Mouse (Mus musculus) erythroid progenitor cell, adult 5-6 weeks (primary cell): ENCODE data around the gene Cand2. TPM values are rescaled to one million over a fixed set of nuclear protein-coding genes. Genes with fewer than 3 reads are reported as not detected.

ENCODE experiments used
- ATAC-seq: replicated peaks from 2 replicates; pipeline ENCODE4 v1.8.0; 2016; ENCODE audit warnings: moderate number of reproducible peaks, mild to moderate bottlenecking, moderate TSS enrichment, inconsistent platforms; ENCODE audit not compliant: poor library complexity, low FRiP score, severe bottlenecking
- total RNA-seq, 2 experiments: library from RNA; stranded (forward) in 1 of 2; stranded (reverse) in 1 of 2; fragments of 150-400 nt in 1 of 2; fragments of 186-747, 209-891 nt in 1 of 2; gene quantifications; 2 replicates each; pipeline versions ENCODE4 v1.2.3 to v1.2.4; 2015 to 2017; ENCODE audit warnings: low replicate concordance in 2 of 2

The Cand2 gene
- total RNA-seq, 2 experiments from 2014 or later, result not detected

DNA sequence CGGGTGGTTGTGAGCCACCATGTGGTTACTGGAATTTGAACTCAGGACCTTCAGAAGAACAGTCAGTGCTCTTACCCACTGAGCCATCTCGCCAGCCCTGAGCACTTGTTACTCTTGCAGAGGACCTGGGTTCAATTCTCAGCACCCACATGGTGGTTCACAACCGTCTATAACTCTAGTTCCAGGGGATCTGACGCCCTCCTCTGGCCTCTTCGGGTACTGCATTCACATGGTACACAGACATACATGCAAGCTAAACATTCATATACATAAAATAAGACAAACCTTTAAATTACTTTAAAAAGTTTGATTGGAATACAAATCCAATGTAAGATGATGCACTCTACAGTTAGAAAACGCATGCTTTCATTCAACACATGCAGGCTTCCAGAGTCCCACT, 2.1 kb upstream of the Cand2 start:
- ATAC-seq, result no peak

- ATAC-seq, result no peak
Measured at GRCm38 (mm10) chr6:115772604-115773003, 1.7 kb upstream of the Cand2 start.

- no peak for ATAC-seq
Measured at GRCm38 (mm10) chr6:115773966-115774413, 348 bp upstream of the Cand2 start.

GRCm38 (mm10) chr6:115775838-115776237, 1.5 kb downstream of the Cand2 start:
- ATAC-seq, result no peak

- ATAC-seq, result no peak
Measured at GRCm38 (mm10) chr6:115776363-115776762, 2.0 kb downstream of the Cand2 start.

- no peak for ATAC-seq
Measured at GRCm38 (mm10) chr6:115782781-115783180, 8.4 kb downstream of the Cand2 start.

DNA sequence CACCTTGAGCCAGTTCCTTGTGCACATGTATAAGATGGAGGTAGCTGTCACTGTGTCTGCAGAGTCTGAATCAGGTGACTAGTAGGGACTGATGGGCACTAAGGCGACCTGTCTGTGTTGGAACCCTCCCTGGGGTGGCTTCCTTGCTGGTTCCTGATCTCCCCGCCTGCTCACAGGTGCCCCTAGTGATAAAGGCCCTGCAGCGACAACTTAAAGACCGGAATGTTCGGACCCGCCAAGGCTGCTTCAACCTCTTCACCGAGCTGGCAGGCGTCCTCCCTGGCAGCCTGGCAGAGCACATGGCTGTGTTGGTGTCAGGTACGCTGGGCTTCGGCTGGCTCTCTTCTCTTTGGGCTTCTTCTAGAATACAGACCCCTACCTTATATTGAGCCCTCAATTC, 16.7 kb downstream of the Cand2 start:
- ATAC-seq, result no peak

- 0 out of 2 replicates have a peak, but pooled peaks have one; percentile 41 for ATAC-seq
Measured at GRCm38 (mm10) chr6:115791842-115792686, 17.7 kb downstream of the Cand2 start.

DNA sequence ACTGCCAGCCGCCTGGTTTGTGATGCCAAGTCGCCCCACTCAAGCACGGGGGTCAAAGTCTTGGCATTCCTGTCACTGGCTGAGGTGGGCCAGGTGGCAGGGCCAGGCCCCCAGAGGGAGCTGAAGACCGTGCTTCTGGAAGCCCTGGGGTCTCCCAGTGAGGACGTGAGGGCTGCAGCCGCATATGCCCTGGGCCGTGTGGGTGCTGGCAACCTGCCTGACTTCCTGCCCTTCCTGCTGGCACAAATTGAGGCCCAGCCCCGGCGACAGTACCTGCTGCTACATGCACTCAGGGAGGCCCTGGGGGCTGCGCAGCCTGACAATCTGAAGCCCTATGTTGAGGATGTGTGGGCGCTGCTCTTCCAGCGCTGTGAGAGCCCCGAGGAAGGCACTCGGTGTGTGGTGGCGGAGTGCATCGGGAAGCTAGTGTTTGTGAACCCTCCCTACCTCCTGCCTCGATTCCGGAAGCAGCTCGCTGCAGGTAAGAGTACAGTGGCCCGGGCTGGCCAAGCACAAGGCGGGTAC, 18.4 kb downstream of the Cand2 start:
- no peak for ATAC-seq

DNA sequence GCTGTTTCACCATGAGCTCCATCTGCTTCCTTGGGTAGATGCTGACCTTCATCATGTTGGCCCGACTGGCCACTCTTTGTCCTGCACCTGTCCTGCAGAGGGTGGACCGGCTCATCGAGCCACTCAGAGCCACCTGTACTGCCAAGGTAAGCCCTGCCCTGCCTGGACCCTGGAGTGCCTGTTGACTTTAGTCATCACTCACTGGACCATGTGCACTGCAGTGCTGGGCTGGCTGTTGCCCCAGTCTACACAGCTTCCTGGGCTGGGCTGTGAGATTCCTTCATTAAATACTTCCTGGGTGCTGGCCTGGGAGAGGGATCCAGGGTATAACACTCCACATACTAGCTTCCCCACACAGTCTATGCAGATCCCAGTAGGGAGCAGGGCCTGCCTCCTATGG, 27.5 kb downstream of the Cand2 start:
- ATAC-seq, result no peak

- no peak for ATAC-seq
Measured at GRCm38 (mm10) chr6:115803541-115804382, 29.4 kb downstream of the Cand2 start.

- no peak for ATAC-seq
Measured at GRCm38 (mm10) chr6:115804432-115805192, 30.3 kb downstream of the Cand2 start.

- no peak for ATAC-seq
Measured at GRCm38 (mm10) chr6:115807464-115808195, 33.3 kb downstream of the Cand2 start.

DNA sequence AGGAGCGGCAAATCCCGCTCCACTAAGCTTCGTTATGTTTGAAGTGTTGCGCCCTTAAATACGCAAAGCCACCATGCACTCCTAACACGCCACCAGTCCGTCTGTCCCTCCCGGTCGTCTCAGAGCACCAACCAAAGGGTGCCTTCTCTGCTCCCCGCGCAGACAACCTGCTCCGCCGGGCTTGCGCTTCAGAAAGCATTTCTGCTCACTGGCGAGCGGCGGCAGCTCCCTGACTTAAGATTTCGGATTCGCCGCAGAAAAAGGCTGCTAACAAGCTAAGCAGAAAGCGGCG, 33.8 kb downstream of the Cand2 start:
- peak; percentile 44; the same call in 1 of the 2 replicates for ATAC-seq

DNA sequence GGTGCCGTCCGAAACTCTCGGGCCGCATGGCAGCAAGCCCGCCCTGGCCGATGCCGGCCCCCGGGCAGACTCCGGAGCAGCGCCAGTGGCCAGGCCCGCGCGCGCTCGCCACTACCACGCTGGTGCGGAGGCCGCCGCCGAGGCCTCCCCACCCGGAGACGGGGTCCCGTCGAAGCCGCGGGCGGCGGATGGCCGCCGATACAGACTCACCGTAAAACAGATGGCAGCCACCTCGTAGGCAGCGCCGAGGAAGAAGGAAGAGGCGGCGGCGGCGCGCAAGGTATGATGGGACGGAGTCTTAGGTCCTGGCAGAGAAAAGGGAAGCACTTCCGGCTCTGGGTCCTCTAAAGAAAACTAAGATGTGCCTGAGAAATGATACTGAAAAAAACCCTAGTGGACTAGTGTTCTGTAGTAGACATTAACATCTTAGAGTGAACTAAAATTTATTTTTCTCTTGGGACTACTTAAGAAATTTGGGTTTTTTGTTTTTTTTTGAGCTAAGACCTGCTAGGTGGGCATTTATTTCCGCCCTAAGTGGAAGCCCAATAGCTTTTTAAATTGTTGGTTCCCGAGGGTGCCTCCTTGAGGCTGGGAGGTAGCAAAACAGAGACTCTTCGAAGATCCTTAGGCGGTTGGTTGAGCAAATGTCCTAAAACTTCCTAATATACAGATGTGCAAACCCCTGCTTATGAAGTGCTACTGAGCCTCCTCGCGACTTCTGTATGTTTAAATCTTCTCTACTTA, 34.3 kb downstream of the Cand2 start, which contains the start of gene Rpl32:
Gene Rpl32, minus strand, starts transcription at position 260 of the 744 bp plus-strand sequence.
- ATAC-seq, result peak; percentile 94

- no peak for ATAC-seq
Measured at GRCm38 (mm10) chr6:115811606-115812005, 37.3 kb downstream of the Cand2 start.

GRCm38 (mm10) chr6:115814104-115814503, 39.8 kb downstream of the Cand2 start:
- peak; percentile 86 for ATAC-seq

DNA sequence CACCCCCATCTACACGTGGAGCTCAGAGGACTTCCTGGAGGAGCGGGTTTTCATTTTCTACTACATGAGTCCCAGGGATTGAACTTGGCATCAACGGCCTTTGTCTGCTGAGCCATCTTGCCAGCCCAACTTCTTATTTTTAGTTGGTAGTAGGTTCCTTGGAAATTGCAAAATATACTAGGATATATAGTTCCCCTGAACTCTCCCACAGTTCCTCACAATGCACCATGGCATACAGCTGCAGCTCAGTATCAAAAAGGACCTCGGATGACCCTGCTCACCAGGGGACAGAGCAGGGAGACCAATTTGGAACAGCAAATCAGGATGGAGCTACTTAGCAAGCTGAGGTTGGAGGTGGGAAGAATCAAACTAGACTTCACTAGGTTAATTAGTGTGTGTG, 40.7 kb downstream of the Cand2 start:
- no peak for ATAC-seq

DNA sequence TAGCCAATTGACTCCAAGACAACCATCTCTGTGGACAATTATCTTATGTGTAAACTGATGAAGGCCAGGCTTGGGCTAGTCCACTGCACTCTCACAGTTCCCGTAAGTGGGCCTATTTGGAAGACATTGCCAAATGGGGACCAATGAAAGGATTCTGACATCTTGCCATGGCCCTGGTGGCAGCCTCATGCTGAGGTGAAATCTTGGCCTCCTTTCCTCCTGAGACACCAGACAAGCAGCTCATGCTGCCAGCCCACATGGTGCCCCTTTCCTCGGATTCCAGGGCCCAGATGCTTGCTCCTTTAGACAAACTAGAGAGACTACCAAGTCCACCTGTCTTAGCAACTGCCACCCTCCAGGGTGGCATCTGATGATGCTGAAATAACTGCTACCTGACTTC, 43.8 kb downstream of the Cand2 start:
- ATAC-seq, result no peak
